Mouse (Mus musculus) thymus, adult 2 months (tissue): ENCODE data around the gene Slc29a4.

ENCODE experiments used
- CTCF ChIP-seq: fragments of 200-500 bp; IDR thresholded peaks from 2 replicates; pipeline ENCODE4 v1.5.1; 2012; ENCODE audit warnings: mild to moderate bottlenecking, control low read depth, low read length, moderate library complexity, borderline replicate concordance; ENCODE audit not compliant: control insufficient read depth, poor library complexity, insufficient read depth; ENCODE audit errors: extremely low read depth
- POLR2A ChIP-seq: fragments of 200-500 bp; IDR thresholded peaks from 2 replicates; pipeline ENCODE4 v1.6.1; 2012; ENCODE audit warnings: mild to moderate bottlenecking, low read length, control low read depth, moderate library complexity; ENCODE audit not compliant: control insufficient read depth, poor library complexity, insufficient read depth; ENCODE audit errors: extremely low read depth

- TF ChIP-seq CTCF (no peak), POLR2A (no peak)
Observed at GRCm38 (mm10) chr5:142697742-142698141, 5.4 kb downstream of the Slc29a4 start.
